Mouse (Mus musculus) cerebellum, adult 2 months (tissue): ENCODE data around the gene Dgke.

Experiments used
- CTCF ChIP-seq: fragments of 200-500 bp; IDR thresholded peaks from 2 replicates; pipeline ENCODE4 v1.5.1; 2011; ENCODE audit warnings: low read depth, mild to moderate bottlenecking, control low read depth, low read length, moderate library complexity, borderline replicate concordance; ENCODE audit not compliant: insufficient read depth
- POLR2A ChIP-seq: fragments of 200-500 bp; IDR thresholded peaks from 2 replicates; pipeline ENCODE4 v1.6.1; 2011; ENCODE audit warnings: low read length, control low read depth, borderline replicate concordance; ENCODE audit not compliant: insufficient read depth

- no peak for TF ChIP-seq POLR2A
- TF ChIP-seq CTCF: no peak
Measured at GRCm38 (mm10) chr11:88993186-88993585, 73.5 kb downstream of the Dgke start.
